Mouse (Mus musculus) frontal cortex, postnatal 25 days (tissue): Measurements from ENCODE around the gene Uap1l1.
A peak's percentile ranks its signal among the peaks of the same experiment; 100 is the strongest.

Experiments used
- DNase-seq, 2 experiments: peaks; one replicate each; pipeline ENCODE4 v3.0.0; 2022; ENCODE audit warnings: low spot score in 2 of 2

Uap1l1 gene

DNA sequence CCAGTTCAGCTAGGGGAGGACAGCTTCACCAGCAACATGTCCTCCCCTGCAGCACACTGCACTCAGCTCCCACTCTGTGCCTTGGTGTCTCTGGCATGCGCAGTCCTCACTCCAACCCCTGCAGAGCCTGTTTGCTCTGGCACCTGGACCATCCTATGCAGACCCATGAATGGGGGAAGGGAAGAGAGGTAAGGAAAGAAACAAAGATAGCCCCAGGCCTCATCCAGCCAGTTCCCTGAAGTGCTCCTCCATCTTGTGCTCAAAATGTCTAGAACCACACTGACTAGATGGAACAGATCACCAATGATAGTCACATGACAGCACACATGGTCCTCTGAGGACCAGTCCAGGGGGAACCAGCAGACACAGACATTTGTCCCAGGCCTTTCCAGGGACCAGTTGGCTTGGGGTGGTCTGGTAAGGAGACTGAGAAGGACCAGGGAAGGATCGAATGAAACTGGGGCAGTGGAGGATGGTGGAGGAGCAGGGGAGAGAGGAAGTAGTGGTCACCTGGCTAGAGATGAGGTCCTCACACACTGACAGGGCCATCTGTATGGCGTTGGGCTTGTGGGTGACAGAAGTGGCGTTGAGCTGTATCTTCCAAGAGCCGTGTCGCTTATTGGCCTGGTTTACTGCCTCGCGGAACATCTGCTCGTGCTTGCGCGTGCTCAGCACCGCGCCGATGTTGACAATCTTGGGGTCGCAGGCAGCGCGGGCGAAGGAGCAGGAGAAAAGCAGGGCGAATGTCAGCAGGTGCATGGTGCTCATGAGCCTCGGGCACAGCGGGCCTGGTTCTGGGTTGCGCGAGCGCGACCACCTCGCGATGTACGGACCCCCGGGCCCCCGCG is 47.1 kb downstream of the Uap1l1 start:
- DNase-seq = peak in 1 of 2 experiments; percentile 51

DNA sequence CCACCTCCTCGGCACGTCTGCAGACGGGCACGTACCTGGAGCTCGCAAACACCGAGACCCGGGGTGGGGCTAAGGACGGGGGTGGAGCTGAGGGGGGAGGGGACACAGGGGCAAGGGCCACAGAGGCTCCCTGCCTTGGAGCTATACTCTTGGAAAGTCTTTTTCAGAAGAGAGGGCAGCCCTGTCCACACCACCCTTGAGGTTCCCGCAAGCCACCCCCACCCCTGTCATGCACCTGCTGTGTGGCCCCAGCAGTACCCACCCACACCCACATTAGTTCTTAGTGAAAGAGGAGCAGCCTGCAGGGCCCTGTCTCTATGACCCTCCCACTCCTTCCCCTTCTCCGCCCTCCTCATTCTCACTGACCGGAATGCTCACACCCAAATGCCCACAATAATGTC is 54.0 kb downstream of the Uap1l1 start:
- no peak for DNase-seq

DNA sequence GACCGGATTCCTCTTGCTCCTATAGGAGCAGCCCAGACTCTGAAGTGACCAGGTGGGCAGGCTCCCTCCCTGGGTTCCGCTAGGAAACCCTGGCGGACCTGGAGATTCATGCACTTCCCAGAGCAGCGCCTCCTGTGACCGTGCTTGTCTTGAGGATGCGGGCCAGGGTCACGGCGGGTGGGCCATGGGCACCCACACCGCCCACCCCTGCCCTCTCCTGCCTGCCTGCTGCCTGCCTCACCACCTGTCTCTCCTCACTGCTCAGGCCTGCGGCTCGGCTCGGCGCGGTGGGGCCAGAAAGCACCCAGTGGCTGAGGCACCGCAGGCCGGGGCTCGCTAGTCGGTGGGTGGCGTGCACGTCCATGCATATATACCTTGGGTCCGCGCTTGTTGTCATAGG is 54.5 kb downstream of the Uap1l1 start:
- DNase-seq = no peak

DNA sequence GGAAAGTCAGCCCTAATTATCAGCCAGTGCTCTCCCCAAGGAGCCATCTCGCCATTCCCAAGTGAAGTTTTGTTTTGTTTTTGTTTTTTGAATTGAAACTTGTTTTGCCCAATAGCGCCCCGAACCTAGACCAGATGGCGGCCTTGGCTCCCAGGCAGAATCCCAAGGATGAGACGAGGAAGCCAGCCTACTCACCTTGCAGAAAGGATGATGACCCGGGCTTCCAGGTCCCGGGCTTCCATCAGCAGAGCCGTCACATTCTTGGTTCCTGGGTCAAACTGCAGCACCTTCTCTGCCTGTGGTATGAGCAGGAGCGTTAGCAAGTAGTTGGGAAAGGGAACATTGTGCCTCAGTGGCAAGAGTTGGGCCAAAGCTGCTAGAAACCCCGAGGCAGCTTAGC is 55.3 kb downstream of the Uap1l1 start:
- DNase-seq = no peak
